Mouse (Mus musculus): ENCODE data around the gene Slc26a10.

- no peak for TF ChIP-seq CTCF (conservative IDR thresholded peaks at IDR 0.05; ENCODE audit: low read length)
- TF ChIP-seq POU5F1 (IDR thresholded peaks at IDR 0.05; ENCODE audit: borderline replicate concordance, low read length) = no peak
- TF ChIP-seq NANOG (IDR thresholded peaks at IDR 0.05; ENCODE audit: borderline replicate concordance, low read length) = no peak
Observed at GRCm38 (mm10) chr10:127156089-127156488, 24.4 kb downstream of the Slc26a10 start.
